Mouse (Mus musculus) gastrocnemius, adult 2 months (tissue): ENCODE results near the gene Gm49366. TPM values are rescaled to one million over a fixed set of nuclear protein-coding genes. Genes with fewer than 3 reads are reported as not detected.
A peak's percentile ranks its signal among the peaks of the same experiment; 100 is the strongest.
"Not testable (repeated sequence)": the region's sequence is repeated elsewhere in the genome, so short reads cannot be mapped to it uniquely, and the experiment has no call there.

Experiments
- DNase-seq: peaks from one replicate; pipeline ENCODE4 v3.0.0; 2022
- H3K27ac ChIP-seq: fragments of 200-600 bp; 2 replicates; pipeline ENCODE4 v1.8.1; 2022; ENCODE audit warnings: mild to moderate bottlenecking
- H3K4me3 ChIP-seq: fragments of 200-600 bp; 2 replicates; pipeline ENCODE4 v1.8.1; 2022; ENCODE audit warnings: mild to moderate bottlenecking, moderate library complexity
- CTCF ChIP-seq: fragments of 200-600 bp; IDR thresholded peaks from 2 replicates; pipeline ENCODE4 v1.8.1; 2022; ENCODE audit warnings: antibody characterized with exemption, mild to moderate bottlenecking, moderate library complexity
- intact Hi-C: fragments of 180-260 bp; cut with DNase I; formaldehyde crosslinking; loops from one replicate; pipeline ENCODE4 v1.15.1; 2025
- total RNA-seq, 2 experiments: library from RNA; stranded (reverse); gene quantifications; 2 replicates each; pipeline ENCODE4 v1.2.3; 2021

Gm49366 gene
- total RNA-seq, 2 experiments from 2014 or later: not detected

DNA sequence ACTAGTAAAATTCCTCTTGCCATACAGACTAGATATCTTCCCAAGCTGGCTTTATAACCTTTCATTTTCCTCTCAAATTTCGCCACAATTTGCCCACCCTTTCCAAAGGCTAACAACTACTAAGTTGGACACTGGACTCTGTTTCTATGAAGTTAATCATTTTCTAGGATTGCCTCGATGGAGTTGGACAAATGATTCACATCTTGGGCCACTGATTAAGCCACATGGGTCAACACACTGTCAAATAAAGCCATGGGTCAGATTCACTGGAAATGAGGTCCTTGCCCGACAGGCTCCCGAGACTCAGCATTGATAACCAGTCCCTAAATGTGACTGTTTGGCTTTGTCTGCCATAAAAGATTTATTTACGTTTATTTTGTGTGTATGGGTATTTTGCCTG, 3.5 kb downstream of the Gm49366 start:
- H3K27ac ChIP-seq: no peak overlapping the region
- intact Hi-C loops: no loop called here
- DNase-seq: no peak
- TF ChIP-seq CTCF: no peak
- no peak overlapping the region for H3K4me3 ChIP-seq

DNA sequence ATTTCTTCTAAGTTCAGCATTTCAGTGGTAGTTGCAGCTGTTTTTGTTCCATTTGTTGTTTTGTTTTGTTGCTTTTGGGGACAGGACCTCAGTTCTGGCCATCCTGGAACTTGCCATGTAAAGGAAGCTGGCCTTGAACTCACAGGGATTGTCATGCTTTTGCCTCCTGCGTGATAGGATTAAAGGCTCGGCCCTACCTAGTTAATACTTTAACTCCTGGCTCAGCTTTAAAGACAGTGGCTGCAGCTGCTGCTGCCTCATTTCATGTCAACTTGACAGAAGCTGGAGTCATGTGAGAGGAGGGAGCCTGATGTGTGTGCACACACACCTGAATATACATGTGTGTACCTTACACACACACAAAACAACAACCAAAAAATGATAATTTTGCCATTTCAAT, 5.3 kb downstream of the Gm49366 start:
- H3K4me3 ChIP-seq: no peak overlapping the region
- DNase-seq: no peak
- TF ChIP-seq CTCF: no peak
- intact Hi-C loops: no loop called here
- no peak overlapping the region for H3K27ac ChIP-seq

GRCm38 (mm10) chr12:84046906-84047305, 8.2 kb downstream of the Gm49366 start:
- intact Hi-C loops: no loop called here
- Histone ChIP-seq H3K4me3 (no peak overlapping the region), H3K27ac (no peak overlapping the region)
- DNase-seq: no peak
- no peak for TF ChIP-seq CTCF

GRCm38 (mm10) chr12:84050744-84051143, 12.0 kb downstream of the Gm49366 start:
- DNase-seq, H3K4me3 ChIP-seq, H3K27ac ChIP-seq, intact Hi-C loops: not testable (repeated sequence)

DNA sequence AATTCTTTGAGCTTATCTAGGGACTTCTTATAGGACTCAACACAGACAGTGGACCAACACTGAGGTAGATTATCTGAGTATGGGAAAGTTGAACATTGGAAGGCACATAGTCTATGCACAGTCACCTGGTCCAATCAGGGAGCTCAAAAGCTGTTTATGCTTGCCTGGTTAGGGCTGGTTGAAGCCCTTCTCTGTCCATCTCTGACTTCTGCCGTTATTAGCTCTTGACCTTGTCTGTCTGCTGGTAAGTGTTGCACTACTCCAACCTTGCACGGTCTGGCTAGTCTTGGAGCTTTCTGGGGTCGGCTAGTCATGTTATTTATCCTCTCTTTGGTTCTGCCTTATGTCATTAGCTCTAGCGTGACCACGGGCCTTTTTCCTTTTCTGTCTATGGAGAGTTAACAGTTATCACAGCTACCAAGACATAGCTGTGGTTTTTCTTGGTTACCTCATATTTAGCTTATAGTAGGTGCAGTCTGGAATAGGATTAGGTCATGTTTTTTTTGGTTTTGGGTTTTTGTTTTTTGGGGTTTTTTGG, 13.3 kb downstream of the Gm49366 start, which contains the start of gene Acot3:
TSS of gene Acot3 (plus strand) at position 208 of the 538 bp plus-strand sequence.
- no peak for TF ChIP-seq CTCF
- Histone ChIP-seq H3K27ac (no peak within 1 kb of the TSS), H3K4me3 (no peak within 1 kb of the TSS)
- intact Hi-C loops: no loop called here
- DNase-seq: no peak

DNA sequence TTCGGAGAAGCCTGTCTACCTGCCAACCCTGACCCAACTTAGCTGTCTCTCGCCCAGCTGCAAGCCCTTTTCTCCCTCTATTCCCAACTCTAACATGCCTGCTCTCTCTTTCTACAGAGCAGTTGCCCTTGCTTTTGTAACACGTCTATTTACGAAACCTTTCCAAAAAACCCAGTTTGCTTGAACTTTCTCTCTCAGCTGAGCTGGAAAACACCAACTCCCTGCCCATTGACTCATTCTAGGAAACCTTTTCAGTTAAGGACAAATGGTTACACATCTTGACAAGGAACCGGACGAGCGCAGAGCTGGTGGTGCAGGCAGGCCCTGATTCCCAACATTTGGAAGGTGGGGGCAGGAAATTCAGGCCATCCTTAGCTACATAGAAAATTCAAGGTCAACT, 13.9 kb downstream of the Gm49366 start:
- H3K4me3 ChIP-seq: no peak overlapping the region
- no peak for DNase-seq
- H3K27ac ChIP-seq: no peak overlapping the region
- no peak for TF ChIP-seq CTCF
- intact Hi-C loops: no loop called here

GRCm38 (mm10) chr12:84053173-84053572, 14.4 kb downstream of the Gm49366 start:
- no peak overlapping the region for H3K27ac ChIP-seq
- TF ChIP-seq CTCF: no peak
- no peak for DNase-seq
- intact Hi-C loops: no loop called here
- peak overlapping the region; percentile 56 for H3K4me3 ChIP-seq

DNA sequence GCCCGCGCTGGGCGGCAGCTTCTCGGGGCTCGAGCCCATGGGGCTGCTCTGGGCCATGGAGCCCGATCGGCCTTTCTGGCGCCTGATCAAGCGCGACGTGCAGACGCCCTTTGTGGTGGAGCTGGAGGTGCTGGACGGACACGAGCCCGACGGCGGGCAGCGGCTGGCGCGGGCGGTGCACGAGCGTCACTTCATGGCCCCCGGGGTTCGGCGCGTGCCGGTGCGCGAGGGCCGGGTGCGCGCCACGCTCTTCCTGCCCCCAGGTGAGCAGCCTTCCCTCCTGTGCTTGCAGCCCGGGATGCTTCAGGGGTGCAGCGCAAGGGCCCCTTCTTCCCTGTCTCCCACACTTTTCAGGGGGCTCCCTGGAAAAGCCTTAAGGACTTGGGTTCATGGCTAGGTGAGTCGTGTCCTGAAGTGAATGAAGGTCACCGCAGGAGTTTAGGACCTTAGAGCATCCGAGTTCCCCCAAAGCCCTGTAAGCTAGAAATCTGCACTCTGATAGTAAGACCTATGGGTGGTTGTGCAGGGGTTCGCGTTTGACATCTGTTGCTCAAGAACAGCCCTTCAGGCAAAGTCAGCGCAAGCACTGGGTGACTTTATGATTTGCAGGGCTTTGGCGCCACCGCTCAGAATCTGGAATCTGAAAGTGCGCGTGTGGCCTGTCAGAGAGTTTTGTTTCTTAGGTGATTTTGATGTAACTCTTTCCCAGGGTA, 15.1 kb downstream of the Gm49366 start:
- Histone ChIP-seq H3K27ac (no peak overlapping the region), H3K4me3 (peak overlapping the region; percentile 56)
- no peak for TF ChIP-seq CTCF
- no peak for DNase-seq
- intact Hi-C loops: no loop called here

- DNase-seq: no peak
- intact Hi-C loops: loop anchor here (2.0 to 10.0 kb wide), 2 partner anchors 88 to 346 kb away; no protein-coding TSS in a partner anchor
- Histone ChIP-seq H3K4me3 (no peak overlapping the region), H3K27ac (no peak overlapping the region)
- peak; percentile 71 for TF ChIP-seq CTCF
These were observed 22.2 kb downstream of the Gm49366 start for GRCm38 (mm10) chr12:84060946-84061345.

- intact Hi-C loops: loop anchor here (10.0 kb wide), 1 partner anchor 348 kb away; no protein-coding TSS in a partner anchor
- no peak overlapping the region for H3K27ac ChIP-seq
- no peak for DNase-seq
- H3K4me3 ChIP-seq: no peak overlapping the region
- TF ChIP-seq CTCF: no peak
These were observed 23.6 kb downstream of the Gm49366 start for GRCm38 (mm10) chr12:84062336-84062735.

GRCm38 (mm10) chr12:84063228-84063627, 24.5 kb downstream of the Gm49366 start:
- peak; percentile 42 for TF ChIP-seq CTCF
- H3K27ac ChIP-seq: no peak overlapping the region
- intact Hi-C loops: loop anchor here (10.0 kb wide), 1 partner anchor 348 kb away; no protein-coding TSS in a partner anchor
- DNase-seq: no peak
- no peak overlapping the region for H3K4me3 ChIP-seq

DNA sequence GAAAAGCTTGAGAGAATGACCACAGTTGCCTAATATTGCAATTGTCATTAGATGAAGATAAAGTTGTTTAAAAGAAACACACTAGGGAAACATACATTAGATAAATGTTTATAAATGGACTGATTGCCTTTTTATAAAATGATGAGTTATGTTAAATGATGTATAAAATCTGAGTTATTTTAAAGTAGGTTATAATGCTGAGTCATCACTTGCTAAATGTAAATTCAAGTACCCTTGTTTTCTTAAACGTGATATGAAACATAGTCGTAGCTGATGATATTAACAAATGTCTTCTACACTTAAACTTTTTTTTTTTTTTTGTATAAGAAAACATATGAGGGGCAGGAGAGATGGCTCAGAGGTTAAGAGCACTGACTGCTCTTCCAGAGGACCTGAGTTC, 25.1 kb downstream of the Gm49366 start:
- DNase-seq: no peak
- no peak overlapping the region for H3K27ac ChIP-seq
- no peak for TF ChIP-seq CTCF
- intact Hi-C loops: loop anchor here (10.0 kb wide), 1 partner anchor 349 kb away; no protein-coding TSS in a partner anchor
- H3K4me3 ChIP-seq: no peak overlapping the region

DNA sequence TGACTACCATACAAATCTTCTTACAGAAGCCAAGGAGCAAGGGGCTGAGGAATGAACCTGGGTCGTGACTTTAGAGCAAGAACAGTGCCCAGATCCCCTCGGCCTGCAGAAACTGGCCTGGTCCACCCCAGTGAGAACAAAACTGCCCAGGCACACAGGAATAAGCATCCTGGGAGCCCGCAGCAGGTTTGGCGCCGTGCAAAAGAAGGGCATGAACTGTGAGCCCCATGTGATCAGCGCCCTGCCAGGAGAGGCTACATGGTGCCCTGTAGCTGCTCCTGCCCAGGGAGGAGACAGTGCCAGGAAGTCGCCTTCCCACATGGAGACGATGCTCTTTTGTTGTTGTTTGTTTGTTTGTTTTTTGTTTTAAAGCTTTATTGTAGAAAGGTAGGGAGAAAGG, 25.9 kb downstream of the Gm49366 start:
- intact Hi-C loops: loop anchor here (10.0 kb wide), 1 partner anchor 350 kb away; no protein-coding TSS in a partner anchor
- Histone ChIP-seq H3K4me3 (no peak overlapping the region), H3K27ac (no peak overlapping the region)
- no peak for TF ChIP-seq CTCF
- no peak for DNase-seq
